Mouse (Mus musculus): ENCODE measurements around the gene Cops4. TPM values are rescaled to one million over a fixed set of nuclear protein-coding genes. Genes with fewer than 3 reads are reported as not detected.

Cops4 gene
- polyA plus RNA-seq, 1 experiment from 2014 or later: 165 TPM

DNA sequence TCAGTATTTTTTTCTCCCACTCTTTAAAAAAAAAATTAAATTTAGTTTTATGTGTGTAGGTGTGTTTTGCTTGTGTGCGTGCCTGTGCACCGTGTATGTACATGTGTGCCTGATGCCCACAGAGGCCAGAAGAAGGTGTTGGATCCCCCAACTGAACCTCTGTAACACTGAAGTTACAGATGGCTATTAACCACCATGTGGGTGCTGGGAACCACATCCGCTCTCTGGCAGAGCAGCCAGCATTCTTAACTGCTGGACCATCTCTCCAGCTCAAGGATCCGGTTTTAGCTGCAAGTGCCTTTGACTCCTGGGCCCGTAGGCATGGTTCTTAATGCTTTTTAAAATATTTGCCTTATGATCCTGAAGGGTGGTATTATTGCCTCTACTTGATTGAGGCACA lies 55.1 kb downstream of the Cops4 start:
- no peak overlapping the region for H3K9ac ChIP-seq (ENCODE audit: low read depth, low read length)
- H3K4me1 ChIP-seq (ENCODE audit: control insufficient read depth, insufficient read depth, low read length): peaks cover 12% of the 10 kb centered on the region; the same call in 1 of the 2 replicates
- WGBS (ENCODE audit: insufficient replicate concordance): 87% methylated on average over 5 of the region's 5 CpGs
- no peaks in the 10 kb centered on the region for H3K27me3 ChIP-seq (ENCODE audit: control insufficient read depth, insufficient read depth, low read length)
- H3K9me3 ChIP-seq (replicated peaks; ENCODE audit: control insufficient read depth, low read length): no peaks in the 10 kb centered on the region
- no peaks in the 10 kb centered on the region for H3K36me3 ChIP-seq (ENCODE audit: control insufficient read depth, insufficient read depth, low read length)
- H3K4me3 ChIP-seq (ENCODE audit: low read depth, low read length): no peak overlapping the region
- no peak overlapping the region for H3K27ac ChIP-seq (ENCODE audit: low read depth, low read length)
- H3K4me2 ChIP-seq: no peak overlapping the region
- no peak for ATAC-seq (replicated peaks; ENCODE audit: insufficient number of reproducible peaks, low FRiP score, low TSS enrichment)

- peaks cover 8% of the 10 kb centered on the region; the same call in 1 of the 2 replicates for H3K4me1 ChIP-seq (ENCODE audit: control insufficient read depth, insufficient read depth, low read length)
- no peak overlapping the region for H3K9ac ChIP-seq (ENCODE audit: low read depth, low read length)
- H3K27ac ChIP-seq (ENCODE audit: low read depth, low read length): no peak overlapping the region
- no peak for ATAC-seq (replicated peaks; ENCODE audit: insufficient number of reproducible peaks, low FRiP score, low TSS enrichment)
- H3K27me3 ChIP-seq (ENCODE audit: control insufficient read depth, insufficient read depth, low read length): no peaks in the 10 kb centered on the region
- WGBS (ENCODE audit: insufficient replicate concordance): 43% methylated on average over 1 of the region's 1 CpGs
- no peaks in the 10 kb centered on the region for H3K36me3 ChIP-seq (ENCODE audit: control insufficient read depth, insufficient read depth, low read length)
- H3K4me2 ChIP-seq: no peak overlapping the region
- H3K4me3 ChIP-seq (ENCODE audit: low read depth, low read length): no peak overlapping the region
- no peaks in the 10 kb centered on the region for H3K9me3 ChIP-seq (replicated peaks; ENCODE audit: control insufficient read depth, low read length)
Measured at GRCm38 (mm10) chr5:100574771-100575170, 56.7 kb downstream of the Cops4 start.

DNA sequence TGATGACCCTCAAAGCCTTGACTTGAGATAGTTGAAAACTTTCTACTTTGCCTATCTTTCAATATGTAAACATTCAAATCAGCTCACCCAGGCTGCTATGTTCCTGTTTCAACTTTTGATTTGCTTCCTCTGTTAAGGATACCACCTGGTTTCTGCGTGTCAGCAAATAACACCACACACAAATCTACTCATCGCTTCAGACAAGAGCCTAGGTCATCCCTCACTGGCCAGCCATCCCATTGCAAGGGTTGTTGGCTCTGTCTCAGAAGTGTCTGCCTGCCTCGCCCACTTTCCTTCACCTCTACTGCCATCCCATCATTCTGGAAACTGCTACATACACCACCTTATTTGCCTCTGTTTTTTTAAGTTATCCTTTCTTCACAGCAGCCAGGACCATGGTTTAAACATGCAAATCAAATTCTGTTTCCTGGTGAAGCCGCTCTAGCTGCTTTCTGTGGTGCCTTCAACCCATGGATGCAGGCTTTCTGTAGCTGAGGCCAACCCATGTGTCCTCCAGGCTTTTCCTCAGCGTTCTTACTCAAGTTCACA lies 60.8 kb downstream of the Cops4 start:
- no peaks in the 10 kb centered on the region for H3K27me3 ChIP-seq (ENCODE audit: control insufficient read depth, insufficient read depth, low read length)
- no peaks in the 10 kb centered on the region for H3K9me3 ChIP-seq (replicated peaks; ENCODE audit: control insufficient read depth, low read length)
- H3K4me2 ChIP-seq: no peak overlapping the region
- H3K9ac ChIP-seq (ENCODE audit: low read depth, low read length): no peak overlapping the region
- no peak overlapping the region for H3K4me3 ChIP-seq (ENCODE audit: low read depth, low read length)
- H3K27ac ChIP-seq (ENCODE audit: low read depth, low read length): no peak overlapping the region
- H3K4me1 ChIP-seq (ENCODE audit: control insufficient read depth, insufficient read depth, low read length): no peaks in the 10 kb centered on the region
- no peaks in the 10 kb centered on the region for H3K36me3 ChIP-seq (ENCODE audit: control insufficient read depth, insufficient read depth, low read length)
- ATAC-seq (replicated peaks; ENCODE audit: insufficient number of reproducible peaks, low FRiP score, low TSS enrichment): no peak
- 72% methylated on average over 5 of the region's 5 CpGs for WGBS (ENCODE audit: insufficient replicate concordance)

DNA sequence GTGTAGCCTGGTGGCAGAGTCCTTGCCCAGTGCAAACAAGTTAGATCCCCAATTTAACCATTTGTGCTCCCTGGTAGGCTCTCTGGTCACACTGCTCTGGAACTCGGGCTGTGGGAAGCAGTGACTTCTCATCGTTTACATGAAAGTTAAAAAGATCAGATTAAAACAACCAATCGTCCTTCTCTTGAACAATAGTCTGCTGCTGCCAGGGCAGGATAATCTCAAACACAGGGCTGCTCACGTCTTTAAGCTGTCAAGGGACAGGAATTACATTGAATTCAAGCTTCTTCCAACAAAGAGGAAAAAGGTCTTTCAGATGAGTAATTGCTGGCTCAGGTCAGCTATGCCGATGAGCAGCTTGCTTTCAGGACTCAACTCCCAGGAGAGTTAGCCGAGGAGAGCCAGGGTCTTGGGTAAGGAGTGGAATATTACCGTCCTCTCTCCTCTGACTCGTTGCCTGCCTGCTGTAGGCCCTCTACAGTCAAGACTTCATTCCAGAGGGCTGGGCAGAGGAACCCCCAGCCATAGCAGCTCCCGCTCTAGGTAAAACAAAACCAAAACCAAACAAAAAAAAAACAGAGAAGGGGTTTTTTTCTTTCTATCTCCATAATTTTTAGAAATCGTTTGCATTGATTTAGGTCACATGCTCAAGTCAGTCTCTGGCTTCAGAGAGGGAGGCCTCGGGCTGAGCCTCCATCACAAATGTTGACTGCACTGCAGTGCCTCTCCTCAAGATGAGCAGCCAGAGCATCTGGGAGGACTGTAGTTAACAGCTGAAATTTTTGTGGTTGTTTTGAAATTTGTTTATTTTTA lies 63.7 kb downstream of the Cops4 start:
- Histone ChIP-seq H3K36me3 (ENCODE audit: control insufficient read depth, insufficient read depth, low read length) (no peaks in the 10 kb centered on the region), H3K4me2 (no peak overlapping the region), H3K9ac (ENCODE audit: low read depth, low read length) (no peak overlapping the region), H3K27me3 (ENCODE audit: control insufficient read depth, insufficient read depth, low read length) (no peaks in the 10 kb centered on the region), H3K4me3 (ENCODE audit: low read depth, low read length) (no peak overlapping the region), H3K9me3 (replicated peaks; ENCODE audit: control insufficient read depth, low read length) (no peaks in the 10 kb centered on the region), H3K27ac (ENCODE audit: low read depth, low read length) (no peak overlapping the region), H3K4me1 (ENCODE audit: control insufficient read depth, insufficient read depth, low read length) (no peaks in the 10 kb centered on the region)
- no peak for ATAC-seq (replicated peaks; ENCODE audit: insufficient number of reproducible peaks, low FRiP score, low TSS enrichment)
- WGBS (ENCODE audit: insufficient replicate concordance): 56% methylated on average over 11 of the region's 11 CpGs

- Histone ChIP-seq H3K27ac (ENCODE audit: low read depth, low read length) (no peak overlapping the region), H3K4me3 (ENCODE audit: low read depth, low read length) (no peak overlapping the region), H3K27me3 (ENCODE audit: control insufficient read depth, insufficient read depth, low read length) (no peaks in the 10 kb centered on the region), H3K4me2 (no peak overlapping the region), H3K9ac (ENCODE audit: low read depth, low read length) (no peak overlapping the region), H3K4me1 (ENCODE audit: control insufficient read depth, insufficient read depth, low read length) (no peaks in the 10 kb centered on the region), H3K9me3 (replicated peaks; ENCODE audit: control insufficient read depth, low read length) (no peaks in the 10 kb centered on the region), H3K36me3 (ENCODE audit: control insufficient read depth, insufficient read depth, low read length) (no peaks in the 10 kb centered on the region)
- ATAC-seq (replicated peaks; ENCODE audit: insufficient number of reproducible peaks, low FRiP score, low TSS enrichment): no peak
- WGBS (ENCODE audit: insufficient replicate concordance): 85% methylated on average over 5 of the region's 5 CpGs
Measured at GRCm38 (mm10) chr5:100582435-100582826, 64.3 kb downstream of the Cops4 start.

GRCm38 (mm10) chr5:100583066-100583465 lies 65.0 kb downstream of the Cops4 start:
- Histone ChIP-seq H3K9ac (ENCODE audit: low read depth, low read length) (no peak overlapping the region), H3K36me3 (ENCODE audit: control insufficient read depth, insufficient read depth, low read length) (no peaks in the 10 kb centered on the region), H3K27ac (ENCODE audit: low read depth, low read length) (no peak overlapping the region), H3K4me1 (ENCODE audit: control insufficient read depth, insufficient read depth, low read length) (no peaks in the 10 kb centered on the region), H3K27me3 (ENCODE audit: control insufficient read depth, insufficient read depth, low read length) (no peaks in the 10 kb centered on the region), H3K4me2 (no peak overlapping the region), H3K9me3 (replicated peaks; ENCODE audit: control insufficient read depth, low read length) (no peaks in the 10 kb centered on the region), H3K4me3 (ENCODE audit: low read depth, low read length) (no peak overlapping the region)
- ATAC-seq (replicated peaks; ENCODE audit: insufficient number of reproducible peaks, low FRiP score, low TSS enrichment): no peak
- 77% methylated on average over 7 of the region's 7 CpGs for WGBS (ENCODE audit: insufficient replicate concordance)

DNA sequence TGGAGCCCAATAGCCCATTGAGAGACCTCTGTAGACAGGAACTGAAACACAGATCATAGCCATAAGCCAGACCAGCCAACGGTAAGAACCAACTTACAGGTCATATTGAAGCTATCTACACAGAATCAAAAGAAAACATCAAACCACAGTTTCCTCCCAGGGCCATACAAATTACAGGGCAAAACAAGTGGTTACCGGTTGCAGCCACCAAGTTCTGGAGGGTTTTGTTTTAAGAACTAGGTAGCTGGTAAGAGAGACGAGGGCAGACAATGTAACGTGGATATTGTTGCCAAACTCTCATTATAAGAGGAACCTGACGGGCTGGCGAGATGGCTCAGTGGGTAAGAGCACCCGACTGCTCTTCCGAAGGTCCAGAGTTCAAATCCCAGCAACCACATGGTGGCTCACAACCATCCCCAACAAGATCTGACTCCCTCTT lies 67.1 kb downstream of the Cops4 start:
- H3K36me3 ChIP-seq (ENCODE audit: control insufficient read depth, insufficient read depth, low read length): no peaks in the 10 kb centered on the region
- H3K27ac ChIP-seq (ENCODE audit: low read depth, low read length): no peak overlapping the region
- no peaks in the 10 kb centered on the region for H3K27me3 ChIP-seq (ENCODE audit: control insufficient read depth, insufficient read depth, low read length)
- H3K4me3 ChIP-seq (ENCODE audit: low read depth, low read length): no peak overlapping the region
- no peak overlapping the region for H3K9ac ChIP-seq (ENCODE audit: low read depth, low read length)
- H3K4me2 ChIP-seq: no peak overlapping the region
- no peak for ATAC-seq (replicated peaks; ENCODE audit: insufficient number of reproducible peaks, low FRiP score, low TSS enrichment)
- H3K9me3 ChIP-seq (replicated peaks; ENCODE audit: control insufficient read depth, low read length): no peaks in the 10 kb centered on the region
- WGBS (ENCODE audit: insufficient replicate concordance): 80% methylated on average over 8 of the region's 8 CpGs
- H3K4me1 ChIP-seq (ENCODE audit: control insufficient read depth, insufficient read depth, low read length): no peaks in the 10 kb centered on the region

- Histone ChIP-seq H3K4me3 (ENCODE audit: low read depth, low read length) (no peak overlapping the region), H3K9me3 (replicated peaks; ENCODE audit: control insufficient read depth, low read length) (no peaks in the 10 kb centered on the region), H3K4me1 (ENCODE audit: control insufficient read depth, insufficient read depth, low read length) (no peaks in the 10 kb centered on the region), H3K36me3 (ENCODE audit: control insufficient read depth, insufficient read depth, low read length) (no peaks in the 10 kb centered on the region), H3K9ac (ENCODE audit: low read depth, low read length) (no peak overlapping the region), H3K27me3 (ENCODE audit: control insufficient read depth, insufficient read depth, low read length) (no peaks in the 10 kb centered on the region), H3K27ac (ENCODE audit: low read depth, low read length) (no peak overlapping the region), H3K4me2 (no peak overlapping the region)
- ATAC-seq (replicated peaks; ENCODE audit: insufficient number of reproducible peaks, low FRiP score, low TSS enrichment): no peak
- 74% methylated on average over 3 of the region's 3 CpGs for WGBS (ENCODE audit: insufficient replicate concordance)
Measured at GRCm38 (mm10) chr5:100585657-100586056, 67.5 kb downstream of the Cops4 start.

GRCm38 (mm10) chr5:100587136-100587535 lies 69.0 kb downstream of the Cops4 start:
- Histone ChIP-seq H3K36me3 (ENCODE audit: control insufficient read depth, insufficient read depth, low read length) (no peaks in the 10 kb centered on the region), H3K9ac (ENCODE audit: low read depth, low read length) (no peak overlapping the region), H3K27ac (ENCODE audit: low read depth, low read length) (no peak overlapping the region), H3K4me3 (ENCODE audit: low read depth, low read length) (no peak overlapping the region), H3K9me3 (replicated peaks; ENCODE audit: control insufficient read depth, low read length) (no peaks in the 10 kb centered on the region), H3K4me2 (no peak overlapping the region), H3K4me1 (ENCODE audit: control insufficient read depth, insufficient read depth, low read length) (no peaks in the 10 kb centered on the region), H3K27me3 (ENCODE audit: control insufficient read depth, insufficient read depth, low read length) (no peaks in the 10 kb centered on the region)
- no peak for ATAC-seq (replicated peaks; ENCODE audit: insufficient number of reproducible peaks, low FRiP score, low TSS enrichment)
- 83% methylated on average over 7 of the region's 7 CpGs for WGBS (ENCODE audit: insufficient replicate concordance)

Data from heart, embryonic 11.5 days (tissue).